ENCODE assay signal across 9 mouse cellular contexts in genomic region chr6:30459056-30459747, GRCm38 (mm10). TPM values are rescaled to one million over a fixed set of nuclear protein-coding genes. Genes with fewer than 3 reads are reported as not detected.
DNase-seq lines count a peak whose midpoint lies in the region; ATAC-seq lines count a peak whose summit lies in the region.
"Had no signal": no experiment of that assay in that cellular context is flagged by ENCODE, and none has a peak within 500 bp of the region (broad histone marks: within the 10 kb centered on the region; RNA-seq: fewer than 3 reads in every experiment).

No protein-coding gene starts in this region.

- no peaks in the 10 kb centered on the region for H3K27me3 ChIP-seq in kidney, embryonic 16.5 days (ENCODE audit: insufficient read depth, low read length)
- no peaks in the 10 kb centered on the region for H3K27me3 ChIP-seq in embryonic facial prominence, embryonic 11.5 days (ENCODE audit: control insufficient read depth, insufficient read depth, low read length)
- H3K27me3 ChIP-seq in heart, embryonic 16.5 days (ENCODE audit: control insufficient read depth, insufficient read depth, low read length) = no peaks in the 10 kb centered on the region
- H3K27me3 ChIP-seq in liver, embryonic 16.5 days (ENCODE audit: control insufficient read depth, insufficient read depth, low read depth, low read length) = no peaks in the 10 kb centered on the region; the same call in 1 of the 2 replicates

- H3K4me3 ChIP-seq in kidney, embryonic 16.5 days (ENCODE audit: low read length) = peak overlapping the region; percentile 42
- H3K4me3 ChIP-seq in embryonic facial prominence, embryonic 11.5 days (ENCODE audit: low read depth, low read length) = peak overlapping the region; percentile 36
- H3K4me3 ChIP-seq in heart, embryonic 16.5 days (ENCODE audit: low read length) = peak overlapping the region; percentile 55
- peak overlapping the region; percentile 59 for H3K4me3 ChIP-seq in liver, embryonic 16.5 days (ENCODE audit: low read depth, low read length)

- WGBS in kidney, embryonic 16.5 days = 70% methylated on average over 16 of the region's 16 CpGs
- 74% methylated on average over 16 of the region's 16 CpGs for WGBS in embryonic facial prominence, embryonic 11.5 days
- 52% methylated on average over 16 of the region's 16 CpGs for WGBS in heart, embryonic 16.5 days
- WGBS in liver, embryonic 16.5 days (ENCODE audit: insufficient replicate concordance) = 63% methylated on average over 16 of the region's 16 CpGs

- peak overlapping the region; percentile 98 for H3K27ac ChIP-seq in kidney, embryonic 16.5 days (ENCODE audit: low read length)
- H3K27ac ChIP-seq in embryonic facial prominence, embryonic 11.5 days (replicated peaks; ENCODE audit: low read depth, low read length) = peak overlapping the region; percentile 95
- peak overlapping the region; percentile 34 for H3K27ac ChIP-seq in heart, embryonic 16.5 days (ENCODE audit: low read length)
- no peak overlapping the region for H3K27ac ChIP-seq in liver, embryonic 16.5 days (ENCODE audit: low read length)

- peaks cover 18% of the 10 kb centered on the region for H3K36me3 ChIP-seq in kidney, embryonic 16.5 days (ENCODE audit: insufficient read depth, low read length)
- H3K36me3 ChIP-seq in embryonic facial prominence, embryonic 11.5 days (replicated peaks; ENCODE audit: control insufficient read depth, insufficient read depth, low read depth, low read length) = peaks cover 3% of the 10 kb centered on the region
- peaks cover 5% of the 10 kb centered on the region; the same call in 1 of the 2 replicates for H3K36me3 ChIP-seq in heart, embryonic 16.5 days (ENCODE audit: control insufficient read depth, insufficient read depth)
- H3K36me3 ChIP-seq in liver, embryonic 16.5 days (ENCODE audit: control insufficient read depth, insufficient read depth) = no peaks in the 10 kb centered on the region

- peak overlapping the region; percentile 70 for H3K9ac ChIP-seq in kidney, embryonic 16.5 days (replicated peaks; ENCODE audit: low read length)
- peak overlapping the region; percentile 85 for H3K9ac ChIP-seq in embryonic facial prominence, embryonic 11.5 days (replicated peaks; ENCODE audit: low read length)
- peak overlapping the region; percentile 76 for H3K9ac ChIP-seq in heart, embryonic 16.5 days (ENCODE audit: low read length)
- H3K9ac ChIP-seq in liver, embryonic 16.5 days (ENCODE audit: low read depth, low read length) = peak overlapping the region; percentile 62

- no peaks in the 10 kb centered on the region for H3K9me3 ChIP-seq in kidney, embryonic 16.5 days (ENCODE audit: low read length)
- no peaks in the 10 kb centered on the region for H3K9me3 ChIP-seq in embryonic facial prominence, embryonic 11.5 days (replicated peaks; ENCODE audit: control insufficient read depth, low read length)
- no peaks in the 10 kb centered on the region for H3K9me3 ChIP-seq in heart, embryonic 16.5 days (replicated peaks; ENCODE audit: control insufficient read depth, low read length)
- no peaks in the 10 kb centered on the region for H3K9me3 ChIP-seq in liver, embryonic 16.5 days (replicated peaks; ENCODE audit: control insufficient read depth, low read length)

- no peak for DNase-seq in kidney, adult 9 months
- no peak for DNase-seq in embryonic facial prominence, embryonic 11.5 days (ENCODE audit: low spot score)
- DNase-seq in frontal cortex, postnatal 36 days (ENCODE audit: low spot score in 2 of 2) = no peak
- DNase-seq in MN1 (ENCODE audit: low spot score) = no peak
- no peak for DNase-seq in kidney, postnatal 25 days

- no peak for ATAC-seq in kidney, embryonic 16.5 days (ENCODE audit: low FRiP score, low TSS enrichment)
- no peak for ATAC-seq in embryonic facial prominence, embryonic 11.5 days (replicated peaks; ENCODE audit: insufficient number of reproducible peaks, low FRiP score, low TSS enrichment, low read depth)
- ATAC-seq in heart, embryonic 16.5 days (replicated peaks; ENCODE audit: extremely low read depth, insufficient read depth, low FRiP score) = no peak
- no peak for ATAC-seq in liver, embryonic 16.5 days (ENCODE audit: low read depth)

- peak overlapping the region; percentile 52 for H3K4me2 ChIP-seq in kidney, embryonic 16.5 days (replicated peaks; ENCODE audit: low read depth, low read length)
- H3K4me2 ChIP-seq in embryonic facial prominence, embryonic 11.5 days (ENCODE audit: low read depth, low read length) = peak overlapping the region; percentile 69
- H3K4me2 ChIP-seq in heart, embryonic 16.5 days (ENCODE audit: low read depth, low read length) = peak overlapping the region; percentile 78
- H3K4me2 ChIP-seq in liver, embryonic 16.5 days (ENCODE audit: low read depth, low read length) = peak overlapping the region; percentile 73

- H3K4me1 ChIP-seq in kidney, embryonic 16.5 days (ENCODE audit: insufficient read depth, low read length) = peaks cover 45% of the 10 kb centered on the region
- peaks cover 19% of the 10 kb centered on the region for H3K4me1 ChIP-seq in embryonic facial prominence, embryonic 11.5 days (ENCODE audit: control insufficient read depth, insufficient read depth, low read length)
- peaks cover 28% of the 10 kb centered on the region for H3K4me1 ChIP-seq in heart, embryonic 16.5 days (ENCODE audit: control insufficient read depth, insufficient read depth, low read length)
- H3K4me1 ChIP-seq in liver, embryonic 16.5 days (ENCODE audit: control insufficient read depth, low read depth, low read length) = peaks cover 19% of the 10 kb centered on the region

RNA-seq across cellular contexts. Expression of gene Tmem209, which starts 50.4 kb away (rescaled TPM):
- 45.6 and 51.4 TPM in 2 replicates for polyA plus RNA-seq in kidney, embryonic 16.5 days (2015; fragmentation: Nextera tagmentation; extraction: Ambion mirVana)
- polyA plus RNA-seq in embryonic facial prominence, embryonic 11.5 days (2014; fragmentation: Nextera tagmentation; extraction: Ambion mirVana) = 44.1 TPM in 2 replicates
- 21.7 and 27.6 TPM in 2 replicates for polyA plus RNA-seq in heart, embryonic 16.5 days (2015; fragmentation: Nextera tagmentation; extraction: Ambion mirVana)
- 17.6 and 20.0 TPM in 2 replicates for polyA plus RNA-seq in liver, embryonic 16.5 days (2015; fragmentation: Nextera tagmentation; extraction: Ambion mirVana)

RNA-seq across cellular contexts. Expression of gene Ssmem1, which starts 50.4 kb away (rescaled TPM):
- polyA plus RNA-seq in kidney, embryonic 16.5 days (2015; fragmentation: Nextera tagmentation; extraction: Ambion mirVana) = 0.17 and 0.37 TPM in 2 replicates
- 0.15 and 0.36 TPM in 2 replicates for polyA plus RNA-seq in embryonic facial prominence, embryonic 11.5 days (2014; fragmentation: Nextera tagmentation; extraction: Ambion mirVana)
- polyA plus RNA-seq in heart, embryonic 16.5 days (2015; fragmentation: Nextera tagmentation; extraction: Ambion mirVana) = 0.12 TPM in 1 of 2 replicates, not detected in the other
- polyA plus RNA-seq in liver, embryonic 16.5 days (2015; fragmentation: Nextera tagmentation; extraction: Ambion mirVana) = 0.06 and 0.07 TPM in 2 replicates
- polyA plus RNA-seq: large intestine, adult 2 months had no signal

RNA-seq across cellular contexts. Expression of gene Klhdc10, which starts 57.5 kb away (rescaled TPM):
- 26.8 and 30.2 TPM in 2 replicates for polyA plus RNA-seq in kidney, embryonic 16.5 days (2015; fragmentation: Nextera tagmentation; extraction: Ambion mirVana)
- polyA plus RNA-seq in embryonic facial prominence, embryonic 11.5 days (2014; fragmentation: Nextera tagmentation; extraction: Ambion mirVana) = 33.9 and 35.1 TPM in 2 replicates
- 16.8 and 19.0 TPM in 2 replicates for polyA plus RNA-seq in heart, embryonic 16.5 days (2015; fragmentation: Nextera tagmentation; extraction: Ambion mirVana)
- polyA plus RNA-seq in liver, embryonic 16.5 days (2015; fragmentation: Nextera tagmentation; extraction: Ambion mirVana) = 6.8 and 7.5 TPM in 2 replicates
